Mouse (Mus musculus) gastrocnemius, postnatal 14 days (tissue): ENCODE data around the gene Bach1. TPM values are rescaled to one million over a fixed set of nuclear protein-coding genes. Genes with fewer than 3 reads are reported as not detected.

Experiments
- DNase-seq: peaks from one replicate; pipeline ENCODE4 v3.0.0; 2021; ENCODE audit warnings: mixed read lengths
- intact Hi-C: fragments of 180-260 bp; cut with DNase I; formaldehyde crosslinking; loops from one replicate; pipeline ENCODE4 v1.15.1; 2025; ENCODE audit warnings: low total_unique reads
- total RNA-seq, 2 experiments: library from RNA; stranded (reverse); gene quantifications; 2 replicates each; pipeline ENCODE4 v1.2.3; 2021

Gene Bach1
- total RNA-seq, 2 experiments from 2014 or later = 12.5 to 14.6 TPM

DNA sequence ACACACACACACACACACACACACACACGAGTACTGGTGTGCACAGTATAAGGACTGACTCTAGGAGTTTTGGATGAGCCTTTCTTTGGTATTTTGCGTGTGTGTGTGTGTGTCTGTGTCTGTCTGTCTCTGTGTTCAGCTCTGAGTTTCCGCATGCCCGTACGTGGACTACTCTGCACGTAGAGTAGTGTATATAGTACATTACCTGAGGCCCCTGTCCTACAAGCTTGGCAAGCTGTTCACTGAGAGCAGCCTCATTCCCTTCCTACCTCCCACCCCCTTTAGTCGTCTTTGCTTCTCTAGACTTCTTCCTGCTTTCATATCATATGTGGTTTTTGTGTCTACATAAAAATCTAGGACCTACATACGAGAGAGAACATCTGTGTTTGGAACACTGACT, 30.0 kb downstream of the Bach1 start:
- no peak for DNase-seq
- intact Hi-C loops = no loop called here

DNA sequence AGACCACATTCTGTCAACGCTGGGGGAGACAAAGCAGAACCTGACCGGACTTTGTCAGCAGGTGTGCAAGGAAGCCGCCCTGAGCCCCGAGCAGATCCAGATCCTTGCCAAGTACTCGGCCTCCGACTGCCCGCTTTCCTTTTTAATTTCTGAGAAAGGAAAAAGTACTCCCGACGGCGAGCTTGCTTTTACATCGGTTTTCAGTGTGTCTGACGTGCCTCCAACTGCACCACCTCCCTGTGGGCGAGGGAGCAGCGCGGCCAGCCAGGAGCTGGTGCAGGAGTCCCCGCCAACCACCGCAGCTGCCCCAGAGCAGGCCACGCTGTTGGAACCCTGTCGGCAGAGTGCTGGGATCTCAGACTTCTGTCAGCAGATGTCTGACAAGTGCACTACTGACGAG, 30.7 kb downstream of the Bach1 start:
- intact Hi-C loops = no loop called here

DNA sequence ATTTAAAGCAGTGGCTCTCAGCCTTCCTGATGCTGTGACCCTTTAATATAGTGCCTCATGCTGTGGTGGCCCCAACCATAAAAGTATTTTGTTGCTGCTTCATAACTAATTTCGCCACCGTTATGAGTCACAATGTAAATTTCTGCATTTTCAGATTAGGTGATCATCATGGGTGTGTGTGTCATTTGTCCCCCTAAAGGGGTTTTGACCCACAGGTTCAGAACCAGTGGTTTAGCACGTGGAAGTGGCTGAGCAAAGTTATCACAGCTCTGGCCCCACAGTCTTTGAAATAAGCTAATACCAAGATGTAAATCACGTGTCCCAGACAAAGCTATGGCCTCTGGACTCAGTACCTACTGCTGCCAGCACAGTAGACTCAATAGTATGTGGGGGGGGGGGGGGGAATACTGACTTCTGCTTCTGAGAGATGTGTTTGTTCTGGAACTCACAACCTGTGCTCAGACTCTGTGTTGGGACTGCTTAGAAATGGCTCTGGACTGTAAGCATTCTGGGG, 36.2 kb downstream of the Bach1 start:
- no peak for DNase-seq
- intact Hi-C loops = no loop called here

More for the DNA sequence above, 30.7 kb downstream of the Bach1 start:
- DNase-seq = no peak

DNA sequence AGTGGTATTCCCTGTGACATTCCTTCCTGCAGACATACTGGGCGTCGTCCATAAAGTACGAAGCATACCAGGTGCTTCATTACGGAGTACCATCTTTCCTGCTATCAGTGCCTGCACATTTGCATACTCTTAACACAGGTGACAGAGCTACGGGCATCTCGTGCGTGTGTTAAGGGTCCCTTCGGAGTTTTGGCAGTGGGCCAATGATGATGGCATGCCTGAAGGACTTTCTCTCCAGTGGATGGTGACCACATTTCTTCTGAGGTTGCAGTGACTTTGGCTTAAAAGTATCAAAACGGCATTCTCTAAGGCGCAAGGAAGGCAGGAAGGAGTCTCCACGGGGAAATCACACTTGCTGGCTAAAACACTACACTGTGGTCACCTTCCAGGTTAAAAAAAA, 37.4 kb downstream of the Bach1 start:
- intact Hi-C loops = no loop called here

DNA sequence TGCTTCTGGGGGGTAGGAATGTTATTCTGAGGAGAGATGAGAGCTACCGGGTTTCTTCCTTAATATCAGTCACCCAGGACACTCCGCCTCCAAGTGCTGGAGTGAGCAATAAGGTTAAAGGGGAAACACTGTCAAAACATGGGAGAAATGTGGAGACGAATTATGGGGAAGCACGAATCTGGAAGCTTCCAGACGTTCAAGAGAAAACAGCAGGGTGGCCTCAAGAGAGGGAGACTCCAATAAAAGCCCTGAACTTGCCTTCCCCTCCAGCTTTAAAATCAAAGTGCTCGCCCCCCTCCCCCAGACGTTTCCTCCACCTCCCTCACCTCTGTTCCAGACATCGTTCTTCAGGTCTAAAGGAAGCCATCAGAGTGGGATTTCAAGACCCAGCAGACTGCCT, 38.6 kb downstream of the Bach1 start:
- no peak for DNase-seq
- intact Hi-C loops = no loop called here

More for the DNA sequence above, 37.4 kb downstream of the Bach1 start:
- no peak for DNase-seq

DNA sequence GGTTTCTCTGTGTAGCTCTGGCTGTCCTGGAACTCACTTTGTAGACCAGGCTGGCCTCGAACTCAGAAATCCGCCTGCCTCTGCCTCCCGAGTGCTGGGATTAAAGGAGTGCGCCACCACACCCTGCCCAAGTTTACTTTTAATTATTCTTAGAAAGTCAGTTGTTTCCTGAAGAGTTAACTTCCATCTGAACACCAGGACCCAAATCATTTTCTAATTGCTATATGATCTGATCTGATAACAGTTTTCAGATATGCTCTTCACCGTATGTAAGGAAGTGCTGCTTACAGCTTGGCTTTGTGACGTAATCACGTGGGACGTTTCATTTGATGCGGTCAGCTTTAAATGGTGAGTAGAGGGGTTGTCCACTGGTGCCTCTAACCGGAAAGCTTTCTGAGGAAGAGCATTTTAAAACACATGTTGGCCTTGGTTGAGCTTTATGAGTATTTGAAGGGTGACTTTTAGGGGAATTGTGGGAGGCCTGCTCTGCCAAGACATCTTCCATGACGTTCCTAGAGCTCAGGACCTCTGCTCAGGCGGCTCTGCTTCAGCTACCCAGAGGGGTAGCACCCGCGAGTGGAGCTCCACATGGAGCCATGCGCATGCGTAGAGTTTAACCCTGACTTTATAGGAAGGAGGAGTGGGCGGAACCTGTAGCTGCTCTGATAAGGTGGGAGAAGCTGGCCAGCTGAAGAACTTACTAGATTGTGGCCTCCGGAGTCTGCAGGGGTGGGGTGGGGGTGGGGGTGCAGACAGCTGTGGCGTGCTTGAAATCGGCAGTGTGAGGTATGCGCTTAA, 39.3 kb downstream of the Bach1 start:
- intact Hi-C loops = no loop called here
- DNase-seq = no peak

DNA sequence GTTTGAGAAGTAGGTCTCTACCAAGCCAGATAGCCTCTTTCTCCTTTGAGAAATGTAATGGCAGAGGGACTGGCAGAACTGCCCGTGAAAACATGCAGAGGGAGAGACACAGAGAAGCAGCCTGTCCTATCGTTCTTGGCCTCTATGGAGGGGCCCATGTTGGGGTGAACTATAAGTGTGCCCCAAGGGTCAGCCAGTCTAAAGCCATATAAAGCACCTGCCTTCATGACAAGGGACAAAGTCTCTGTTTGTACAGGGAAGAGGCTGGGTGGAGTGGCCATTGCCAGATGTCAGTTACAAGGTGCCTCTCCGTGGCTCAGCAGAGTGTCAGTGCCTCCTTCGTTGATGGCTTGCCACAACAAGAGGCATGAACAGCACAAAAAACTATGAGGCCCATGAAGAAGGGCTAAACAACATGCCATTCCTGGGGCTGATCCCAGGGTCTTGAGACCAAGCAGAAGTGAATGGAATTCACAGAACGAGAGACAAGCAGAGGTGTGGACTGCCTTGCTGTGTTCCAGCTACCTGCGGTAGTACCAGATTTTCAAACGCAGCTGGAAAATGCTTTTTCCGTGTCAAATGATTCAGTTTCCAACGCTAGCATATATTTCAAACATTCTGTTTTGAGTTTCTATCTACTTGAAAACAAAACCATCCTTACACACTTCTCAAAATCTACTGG, 42.4 kb downstream of the Bach1 start:
- intact Hi-C loops = no loop called here
- no peak for DNase-seq

DNA sequence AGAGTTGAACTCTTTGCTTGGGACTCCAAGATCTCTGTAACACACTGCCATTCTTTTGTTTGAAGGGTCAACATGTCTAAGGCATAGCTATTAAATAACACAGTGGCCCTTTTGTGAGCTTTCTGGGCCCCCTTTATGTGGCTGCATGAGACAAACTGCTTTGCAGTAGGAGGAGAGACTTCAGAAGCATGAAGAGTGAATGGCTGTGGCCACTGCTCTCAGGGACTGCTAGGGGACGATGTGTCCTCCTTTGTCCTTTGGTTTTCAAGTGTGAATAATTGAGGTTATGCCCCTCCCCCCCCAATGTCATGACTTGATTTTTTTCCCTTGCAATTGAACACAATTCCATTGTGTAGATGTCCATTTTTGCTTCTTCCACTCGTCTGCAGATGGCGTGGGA, 44.9 kb downstream of the Bach1 start:
- no peak for DNase-seq
- intact Hi-C loops = no loop called here

DNA sequence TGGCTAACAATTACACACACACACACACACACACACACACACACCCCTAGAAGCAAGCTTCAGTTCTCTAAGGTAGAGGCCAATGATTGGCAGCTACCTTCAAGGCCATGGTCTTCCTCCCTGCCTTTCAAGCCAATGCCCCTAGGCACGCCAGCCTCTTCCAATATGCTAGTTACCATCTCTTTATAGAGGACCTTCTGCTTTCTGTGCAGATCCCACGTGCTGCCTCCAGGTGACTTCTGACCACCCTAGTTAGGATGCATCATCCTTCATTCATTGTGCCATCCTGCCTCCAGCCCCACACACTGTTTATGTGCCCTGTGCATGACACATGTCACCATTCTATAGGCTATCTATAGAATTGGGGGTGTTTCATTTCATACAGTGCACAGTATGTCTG, 45.6 kb downstream of the Bach1 start:
- intact Hi-C loops = no loop called here
- DNase-seq = no peak

DNA sequence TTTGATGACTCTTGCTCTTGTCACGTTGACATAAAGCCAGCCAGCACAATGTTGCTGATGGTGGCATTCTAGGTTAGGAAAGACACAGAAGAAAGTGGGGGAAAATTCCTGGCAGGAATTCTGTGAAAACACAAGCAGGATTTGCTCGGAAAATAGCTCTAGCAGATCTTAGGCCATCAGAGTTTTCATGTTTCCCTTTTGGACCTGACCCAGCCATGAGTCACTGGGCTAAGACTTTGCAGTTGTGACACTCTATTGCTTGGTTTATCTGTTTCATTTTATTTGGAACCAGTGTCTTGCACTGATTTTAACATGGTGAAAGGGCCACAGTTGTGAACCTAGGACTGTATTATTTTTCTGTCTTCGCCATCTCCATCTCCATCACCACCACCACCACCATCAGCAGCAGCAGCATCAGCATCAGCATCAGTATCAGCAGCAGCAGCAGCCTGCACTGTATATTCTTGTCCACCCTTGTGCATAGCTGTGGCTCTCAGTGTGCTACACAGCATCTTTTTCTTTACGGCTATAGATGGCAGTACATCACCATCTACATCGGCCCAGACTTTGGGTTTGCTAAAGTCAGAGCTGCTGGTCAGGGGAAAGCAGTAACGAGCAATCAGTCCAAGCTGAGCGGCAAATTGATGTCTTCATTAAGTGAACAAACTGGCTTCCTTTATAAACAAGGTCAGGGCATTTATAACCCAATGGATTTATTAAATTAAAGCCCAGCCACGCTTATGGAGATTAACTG, 46.6 kb downstream of the Bach1 start:
- peak; percentile 36 for DNase-seq

DNA sequence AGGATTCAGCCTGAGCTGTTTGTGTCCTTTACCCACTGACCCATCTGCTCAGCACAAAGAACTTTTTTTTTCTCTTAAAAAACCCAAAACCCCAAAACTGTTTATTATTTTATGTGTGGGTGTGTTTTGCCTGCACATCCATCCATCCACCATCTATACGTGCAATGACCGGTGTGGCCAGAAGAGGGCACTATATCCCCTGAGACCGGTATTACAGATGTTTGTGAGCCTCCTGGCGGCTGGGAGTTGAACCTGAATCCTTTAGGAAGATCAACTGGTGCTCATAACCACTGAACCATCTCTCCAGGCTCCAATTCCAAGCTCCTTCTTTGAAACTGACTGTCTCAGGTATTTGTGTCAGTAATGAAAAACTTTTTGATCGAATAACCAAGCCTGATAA, 48.0 kb downstream of the Bach1 start:
- intact Hi-C loops = loop anchor here (5.0 kb wide), 1 partner anchor 164 kb away; no protein-coding TSS in a partner anchor
- peak; percentile 66 for DNase-seq

More for the DNA sequence above, 46.6 kb downstream of the Bach1 start:
- intact Hi-C loops = loop anchor here (5.0 kb wide), 1 partner anchor 163 kb away; no protein-coding TSS in a partner anchor

DNA sequence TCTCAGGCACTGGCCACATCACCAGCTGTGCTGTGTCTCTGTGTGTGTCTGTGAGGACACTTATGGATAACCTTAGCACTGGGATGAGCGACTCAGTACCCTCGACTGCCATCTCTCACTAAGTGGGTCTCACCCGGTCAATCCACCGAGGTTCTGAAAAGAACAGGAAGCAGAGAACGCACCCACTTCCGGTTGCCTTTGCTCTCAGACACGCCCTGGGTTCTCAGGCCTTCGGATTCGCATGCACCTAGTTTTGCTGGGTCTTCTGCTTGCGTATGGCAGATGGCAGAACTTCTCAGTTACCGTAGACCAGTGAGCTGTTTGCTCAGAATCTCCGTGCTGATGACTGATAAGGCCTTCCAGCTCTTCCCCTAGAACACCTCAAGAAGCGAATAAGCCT, 52.5 kb downstream of the Bach1 start:
- DNase-seq = no peak
- intact Hi-C loops = loop anchor here (5.0 kb wide), 1 partner anchor 154 kb away; no protein-coding TSS in a partner anchor

DNA sequence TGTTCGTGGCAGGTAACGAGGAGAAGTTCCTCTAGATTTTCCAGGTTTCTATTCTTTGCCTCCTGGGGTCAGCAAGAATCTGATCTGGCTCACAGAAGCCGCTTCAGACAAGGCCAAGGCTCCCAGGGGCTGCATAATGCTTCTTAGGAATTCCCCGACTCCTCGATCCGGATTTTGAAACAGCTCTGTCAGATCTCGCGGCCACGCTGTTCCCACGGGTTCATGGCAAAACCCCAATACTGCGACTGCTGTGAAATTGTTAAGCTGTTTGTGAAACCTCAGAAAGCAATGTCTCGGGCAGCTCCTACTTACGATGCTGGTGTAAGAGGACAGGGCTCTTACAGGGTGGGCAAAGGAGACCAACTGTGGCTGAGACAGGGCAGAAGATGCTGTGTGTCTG, 53.7 kb downstream of the Bach1 start:
- no peak for DNase-seq
- intact Hi-C loops = loop anchor here (5.0 kb wide), 1 partner anchor 155 kb away; no protein-coding TSS in a partner anchor

DNA sequence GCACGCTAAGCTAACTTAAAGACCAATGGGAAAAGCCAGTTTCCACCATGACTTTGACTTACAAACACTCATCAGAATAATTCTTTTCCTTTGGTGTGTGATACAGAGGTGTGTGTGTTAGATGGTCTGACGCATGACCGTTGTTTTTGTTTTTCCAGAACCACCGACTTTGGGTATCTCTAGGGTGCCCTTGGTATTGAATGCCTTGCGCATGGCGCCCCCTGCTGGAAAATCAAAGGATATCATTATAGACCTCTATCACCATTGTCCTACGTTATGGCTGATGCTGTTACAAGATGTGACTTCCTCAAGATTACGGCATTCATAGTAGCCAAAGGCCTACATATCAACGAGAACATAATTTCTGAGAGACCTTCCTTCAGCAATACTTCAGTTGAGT, 56.1 kb downstream of the Bach1 start:
- DNase-seq = peak; percentile 49
- intact Hi-C loops = loop anchor here (5.0 kb wide), 2 partner anchors 158 to 243 kb away; no protein-coding TSS in a partner anchor

DNA sequence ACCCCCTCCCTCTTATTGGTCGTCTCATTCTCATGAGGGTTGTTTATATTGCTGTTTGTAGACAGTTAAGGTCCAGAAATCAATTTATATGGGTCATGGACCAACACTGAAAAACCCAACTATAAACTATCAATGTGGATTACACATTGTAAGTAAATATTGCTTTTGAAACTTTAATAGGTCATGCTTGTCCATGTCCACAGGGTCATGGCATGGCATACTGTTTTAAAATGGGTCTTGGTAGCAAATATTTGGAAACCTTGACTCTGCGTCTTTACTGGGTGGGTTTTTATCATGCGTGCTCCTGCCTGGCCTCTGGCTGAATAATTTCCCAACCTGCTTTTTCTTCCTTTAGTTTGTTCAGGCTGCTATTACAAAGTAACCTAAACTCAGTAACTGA, 57.2 kb downstream of the Bach1 start:
- DNase-seq = no peak
- intact Hi-C loops = loop anchor here (5.0 kb wide), 1 partner anchor 244 kb away; no protein-coding TSS in a partner anchor

DNA sequence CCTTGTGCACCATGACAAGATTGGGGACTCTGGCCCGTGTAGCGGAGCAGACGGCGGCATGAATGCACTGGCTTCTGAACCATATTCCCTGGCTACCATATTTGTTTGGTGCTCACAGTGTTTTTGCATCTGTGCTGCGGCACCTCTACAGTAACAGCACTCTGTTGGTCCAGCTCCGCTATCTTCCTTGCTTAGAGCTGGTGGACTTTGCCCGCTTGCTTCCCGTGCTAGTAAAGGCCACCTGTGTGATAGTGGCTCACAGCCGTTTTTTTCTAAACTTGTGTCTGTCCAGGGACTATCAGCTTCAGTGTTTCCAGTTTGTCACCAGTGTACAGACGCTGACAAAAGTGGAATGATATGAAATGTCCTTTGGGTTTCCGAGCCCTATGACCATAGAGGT, 59.3 kb downstream of the Bach1 start:
- no peak for DNase-seq
- intact Hi-C loops = loop anchor here (5.0 kb wide), 1 partner anchor 246 kb away; no protein-coding TSS in a partner anchor

DNA sequence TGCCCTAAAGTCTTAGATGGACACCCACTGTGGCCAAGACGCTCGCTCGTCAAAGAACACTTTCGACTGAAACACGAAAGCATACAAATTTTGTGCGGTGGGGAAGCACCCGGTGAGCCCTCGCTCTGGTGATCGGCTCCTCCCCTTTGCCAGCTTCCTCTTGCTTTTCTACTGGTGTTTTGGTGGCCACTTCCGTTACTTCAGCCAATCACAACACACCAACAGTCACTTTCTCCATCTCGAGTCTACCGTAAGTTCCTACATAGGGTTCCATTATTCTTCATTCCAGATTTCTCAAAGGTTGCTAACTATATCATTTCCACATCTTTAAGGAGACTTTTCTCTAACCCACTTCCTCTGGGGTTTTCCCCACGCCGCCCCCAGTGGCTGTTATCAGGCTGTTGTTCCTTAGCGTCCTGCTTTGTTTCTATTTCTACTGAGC, 65.9 kb downstream of the Bach1 start:
- intact Hi-C loops = no loop called here
- no peak for DNase-seq

DNA sequence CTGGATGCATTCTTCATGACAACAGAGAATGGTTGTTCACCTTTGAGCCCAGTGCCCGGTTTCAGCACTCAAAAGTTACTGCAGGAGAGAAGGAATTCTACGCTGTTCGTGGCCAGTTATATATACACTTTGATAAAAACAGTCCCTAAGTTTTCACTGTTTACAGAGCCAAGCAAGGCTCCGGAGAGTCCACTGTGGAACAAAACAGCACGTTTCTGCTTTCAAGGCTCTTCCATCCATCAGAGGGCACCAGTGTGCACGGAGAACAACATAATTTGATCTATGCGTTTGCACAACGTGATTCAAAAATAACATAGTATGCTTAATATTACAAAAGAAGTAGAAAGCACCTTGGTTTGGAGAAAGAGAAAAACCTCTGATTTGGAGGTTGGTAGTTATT, 67.2 kb downstream of the Bach1 start:
- intact Hi-C loops = no loop called here

DNA sequence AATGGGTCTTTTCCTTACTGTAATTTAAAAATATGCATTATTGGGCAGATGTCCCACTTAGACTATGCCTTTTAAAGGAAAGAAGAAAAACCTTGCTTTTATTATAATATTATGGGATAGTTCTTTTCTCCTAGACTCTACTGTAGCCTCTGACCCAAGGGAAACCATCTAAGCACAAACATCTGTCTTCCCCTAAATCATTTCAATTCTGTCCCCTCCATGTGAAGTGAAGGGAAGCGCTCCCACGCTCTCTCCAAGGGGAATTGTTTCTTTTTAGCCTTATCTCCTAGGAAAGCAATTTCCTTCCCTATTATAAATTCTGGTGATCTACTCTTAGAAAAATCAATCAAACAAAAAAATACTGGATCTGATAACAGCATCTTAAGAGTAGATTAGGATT, 71.8 kb downstream of the Bach1 start:
- no peak for DNase-seq
- intact Hi-C loops = no loop called here

More for the DNA sequence above, 67.2 kb downstream of the Bach1 start:
- no peak for DNase-seq

DNA sequence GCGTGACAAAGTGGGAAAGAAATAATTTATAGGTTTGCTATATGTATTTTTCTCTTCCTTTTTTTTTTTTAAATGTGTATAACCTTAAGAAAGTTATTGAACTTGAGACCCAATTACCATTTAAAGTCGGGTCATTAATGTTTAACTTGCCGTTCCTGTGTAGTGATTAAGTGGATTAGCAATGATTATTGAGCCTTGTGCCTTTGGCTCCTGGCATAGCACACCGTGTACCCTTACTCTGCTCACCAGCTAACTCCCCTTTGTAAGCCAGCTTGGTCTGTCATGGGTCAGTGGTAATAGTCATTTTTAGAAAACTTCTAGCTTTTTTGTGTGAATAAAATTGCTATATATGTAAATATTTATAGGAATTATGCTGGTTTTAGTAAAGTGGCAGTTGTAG, 73.2 kb downstream of the Bach1 start:
- intact Hi-C loops = no loop called here
- DNase-seq = no peak
